Mouse (Mus musculus) T-cell, adult 66 days (primary cell): ENCODE measurements around the gene Sugp1. TPM values are rescaled to one million over a fixed set of nuclear protein-coding genes. Genes with fewer than 3 reads are reported as not detected.

Source experiments
- total RNA-seq, 2 experiments: library from RNA; stranded (reverse); gene quantifications; 3 replicates in 1 of 2; 4 replicates in 1 of 2; pipeline ENCODE4 v1.2.4; 2023

The Sugp1 gene
- total RNA-seq, result 10 to 100 TPM; 46.4 to 48.4 TPM

DNA sequence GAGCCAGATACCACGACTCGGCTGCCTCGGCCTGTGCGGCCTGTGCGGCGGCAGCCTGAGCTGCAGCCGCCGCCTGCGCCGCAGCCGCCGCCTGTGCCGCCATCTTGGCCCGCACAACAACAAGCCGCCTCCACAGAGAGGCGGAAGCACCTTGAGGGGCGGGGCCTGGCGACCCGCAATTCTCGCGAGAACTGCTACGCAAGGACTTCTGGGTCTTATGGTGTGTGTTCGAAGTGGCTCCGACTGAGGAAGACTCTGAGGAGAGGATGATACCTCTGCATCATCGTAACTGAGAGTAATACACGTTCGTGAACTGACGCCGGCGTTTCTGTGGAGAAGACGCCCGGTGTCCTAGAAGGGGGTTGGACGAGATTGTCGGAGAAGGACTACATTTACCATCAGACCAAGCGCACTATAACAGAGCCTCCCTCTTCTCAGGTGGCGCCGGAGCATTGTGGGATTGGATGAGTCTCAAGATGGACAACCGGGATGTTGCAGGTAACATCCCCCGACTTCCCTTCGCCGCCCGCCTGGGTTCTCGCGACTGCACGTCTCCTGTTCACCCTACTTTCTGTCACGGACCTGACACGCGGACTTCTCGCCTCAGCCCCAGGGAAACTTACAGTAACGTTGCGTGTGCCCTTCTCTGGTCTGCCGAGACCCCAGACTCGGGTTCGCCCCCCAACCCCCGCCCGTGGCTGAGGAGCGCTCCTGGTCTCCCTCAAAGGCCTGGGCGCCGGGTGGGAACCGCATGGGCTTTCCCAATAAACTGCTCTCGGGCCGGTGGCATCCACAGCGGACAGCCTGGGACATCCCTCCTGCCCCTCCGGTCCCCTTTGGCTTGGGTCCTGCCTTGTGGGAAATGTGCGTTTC lies at the start of gene Sugp1, which contains the start of gene Mau2:
Sugp1 (plus strand) TSS at position 231 of the 873 bp plus-strand sequence.
Mau2 (minus strand) TSS at position 152 of the 873 bp plus-strand sequence.

DNA sequence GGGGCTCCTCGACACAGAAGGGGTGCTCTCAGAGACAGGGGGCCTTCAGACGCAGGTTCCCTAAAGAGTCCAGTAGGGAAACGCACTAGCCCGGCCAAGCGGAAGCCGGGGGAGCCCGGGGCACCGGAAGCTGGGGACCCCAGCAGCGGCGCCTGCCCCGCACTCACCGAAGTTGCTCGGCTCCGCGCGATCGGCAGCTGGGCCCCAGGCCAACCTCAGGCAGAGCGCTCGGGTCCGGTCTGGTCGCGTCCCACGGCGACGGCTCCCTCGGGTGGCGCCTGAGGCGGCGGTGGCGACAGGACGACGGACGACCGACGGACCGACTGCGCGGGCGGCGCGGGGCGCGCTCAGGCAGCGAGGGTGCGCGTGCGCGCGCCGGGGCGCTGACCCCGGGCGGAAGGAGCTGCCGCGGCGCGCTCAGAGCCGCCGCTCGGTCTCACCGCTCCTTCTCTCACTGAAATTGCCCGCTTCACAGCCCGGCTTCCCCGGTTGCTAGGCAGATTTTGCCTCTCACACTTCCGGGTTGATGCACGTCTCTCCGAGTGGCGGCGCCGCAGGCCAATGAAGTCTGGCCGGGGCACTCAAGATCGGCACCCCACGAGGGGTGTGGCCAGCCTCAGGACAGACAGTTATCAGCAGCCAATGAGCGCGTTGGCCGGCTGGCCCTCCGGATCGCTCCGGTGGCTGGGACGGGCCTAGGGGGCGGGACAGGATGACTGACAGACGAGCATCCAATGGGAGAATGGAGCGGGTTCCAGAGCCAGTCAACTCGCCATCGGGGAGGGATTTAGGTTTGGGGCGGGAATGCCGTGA lies 46.6 kb upstream of the Sugp1 start, which contains the start of gene Gatad2a:
Gatad2a (minus strand) TSS at position 609 of the 813 bp plus-strand sequence.

DNA sequence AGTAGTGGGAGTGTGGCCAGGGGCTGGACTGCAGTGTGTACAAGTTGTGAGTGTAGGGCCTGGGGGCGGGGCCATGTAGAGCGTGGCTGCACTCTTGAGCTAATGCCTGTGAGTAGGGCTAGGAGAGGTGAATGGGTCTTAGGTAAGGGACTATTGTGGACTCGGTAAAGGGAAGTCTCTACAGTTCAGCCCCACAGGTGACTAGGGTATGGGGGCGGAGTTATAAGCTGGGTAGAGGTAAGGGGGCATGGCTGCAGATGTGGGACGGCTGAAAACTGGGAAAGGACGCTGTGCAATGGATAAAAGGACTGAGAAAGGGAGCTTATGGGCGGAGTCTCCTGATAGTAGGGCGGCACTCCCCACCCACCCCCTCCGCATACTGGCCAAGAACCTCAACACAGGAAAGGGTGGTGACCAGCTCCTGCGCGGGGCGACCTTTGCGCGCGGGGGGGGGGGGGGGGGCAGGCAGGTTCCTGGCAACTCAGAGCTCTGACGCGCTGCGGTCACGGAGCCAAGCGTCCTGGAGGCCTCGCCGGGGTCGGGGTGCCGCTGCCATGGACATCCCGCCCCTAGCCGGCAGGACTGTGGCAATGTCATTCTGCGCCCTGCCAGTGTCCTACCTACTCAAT lies 29.9 kb downstream of the Sugp1 start, which contains the start of gene Tm6sf2:
Tm6sf2 (plus strand) TSS at position 484 of the 629 bp plus-strand sequence.

GRCm38 (mm10) chr8:70083285-70083684 lies 40.7 kb downstream of the Sugp1 start, which contains the start of gene Hapln4:
Gene Hapln4 (plus strand): TSS chr8:70083457.

DNA sequence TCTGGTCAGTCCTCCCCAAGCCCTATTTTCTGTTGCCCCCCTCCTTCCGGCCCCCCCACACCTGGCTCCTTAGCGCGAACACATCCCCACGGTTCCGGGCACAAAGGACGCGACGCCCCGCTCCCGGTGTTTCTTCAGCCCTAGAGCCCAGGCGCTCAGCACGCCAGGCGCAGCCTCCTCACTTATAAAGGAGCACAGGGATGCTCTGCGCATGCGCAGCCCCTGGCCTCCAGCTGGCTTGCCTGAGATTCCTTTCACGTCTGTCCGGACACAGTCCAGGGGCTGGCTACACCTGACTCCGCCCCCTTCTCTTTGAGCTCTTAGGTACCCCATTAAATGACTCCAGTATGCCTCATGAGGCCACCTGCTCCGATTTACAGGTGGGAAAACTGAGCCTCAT lies 78.1 kb downstream of the Sugp1 start, which contains the start of gene Ncan:
Ncan (minus strand) TSS at position 207 of the 400 bp plus-strand sequence.

Other genes starting within 250 kb of the Sugp1 start
- 100 to 1,000 TPM; 262 to 263 TPM for gene Gmip, start 234.1 kb upstream of the Sugp1 start, total RNA-seq
- 1 to 10 TPM; 6.0 to 6.4 TPM for gene Lpar2, start 220.4 kb upstream of the Sugp1 start, total RNA-seq
- 1 to 10 TPM; 8.3 TPM for gene Pbx4, start 210.3 kb upstream of the Sugp1 start, total RNA-seq
- under 1 TPM in 1 of 2 experiments, not detected in 1; 0.12 TPM for gene Cilp2, start 155.1 kb upstream of the Sugp1 start, total RNA-seq
- gene Tssk6, start 140.6 kb upstream of the Sugp1 start, total RNA-seq, result 1 to 10 TPM in 1 of 2 experiments, under 1 TPM in 1; 0.44 to 1.3 TPM
- gene Ndufa13, start 140.3 kb upstream of the Sugp1 start, total RNA-seq, result 10 to 100 TPM; 53.3 to 66.9 TPM
- 1 to 10 TPM; 2.9 to 4.6 TPM for gene Yjefn3, start 140.1 kb upstream of the Sugp1 start, total RNA-seq
- 100 to 1,000 TPM; 104 to 106 TPM for gene Gatad2a, start 46.4 kb upstream of the Sugp1 start, total RNA-seq
- gene Mau2, start 79 bp upstream of the Sugp1 start, total RNA-seq, result 100 to 1,000 TPM; 129 to 135 TPM
- 1 to 10 TPM; 1.1 to 1.3 TPM for gene Tm6sf2, start 30.1 kb downstream of the Sugp1 start, total RNA-seq
- gene Hapln4, start 40.6 kb downstream of the Sugp1 start, total RNA-seq, result under 1 TPM in 1 of 2 experiments, not detected in 1; 0.15 TPM
- not detected for gene Ncan, start 78.1 kb downstream of the Sugp1 start, total RNA-seq
- 10 to 100 TPM; 35.6 to 41.8 TPM for gene Nr2c2ap, start 88.5 kb downstream of the Sugp1 start, total RNA-seq
- 10 to 100 TPM; 27.9 to 28.0 TPM for gene Rfxank, start 96.3 kb downstream of the Sugp1 start, total RNA-seq
- 10 to 100 TPM; 60.7 to 72.8 TPM for gene Borcs8, start 96.7 kb downstream of the Sugp1 start, total RNA-seq
- 1 to 10 TPM; 2.7 to 3.8 TPM for gene Mef2b, start 96.9 kb downstream of the Sugp1 start, total RNA-seq
- gene Tmem161a, start 129.5 kb downstream of the Sugp1 start, total RNA-seq, result 10 to 100 TPM; 51.2 to 54.0 TPM
- 10 to 100 TPM; 13.6 to 20.1 TPM for gene Slc25a42, start 169.5 kb downstream of the Sugp1 start, total RNA-seq
- 10 to 100 TPM; 85.2 to 91.8 TPM for gene Sugp2, start 191.4 kb downstream of the Sugp1 start, total RNA-seq
- 10 to 100 TPM; 13.2 to 14.2 TPM for gene Armc6, start 191.7 kb downstream of the Sugp1 start, total RNA-seq
- gene Homer3, start 240.0 kb downstream of the Sugp1 start, total RNA-seq, result 1 to 10 TPM; 3.7 to 5.4 TPM